Mouse (Mus musculus) MEL (cell line): ENCODE data around the gene Clmp.

Experiments
- CTCF ChIP-seq, 3 experiments: IDR thresholded peaks in 2 of 3; conservative IDR thresholded peaks in 1 of 3; 2 replicates each; pipeline ENCODE4 v1.5.1; 2011 to 2012; ENCODE audit warnings: low read length in 3 of 3, low read depth in 2 of 3, mild to moderate bottlenecking in 2 of 3, improper control_type of control experiment in 1 of 3, inconsistent platforms in 1 of 3, mixed read lengths in 1 of 3, moderate library complexity in 1 of 3; ENCODE audit not compliant: control insufficient read depth in 1 of 3, insufficient read depth in 1 of 3, poor library complexity in 1 of 3, severe bottlenecking in 1 of 3
- EP300 ChIP-seq, 2 experiments: IDR thresholded peaks; 2 replicates each; pipeline ENCODE4 v1.6.1; 2011; ENCODE audit warnings: improper control_type of control experiment in 2 of 2, low read length in 2 of 2, low read depth in 1 of 2, mild to moderate bottlenecking in 1 of 2
- GABPA ChIP-seq: IDR thresholded peaks from 2 replicates; pipeline ENCODE4 v1.6.1; 2012; ENCODE audit warnings: low read depth, mild to moderate bottlenecking, inconsistent platforms, low read length, improper control_type of control experiment, moderate library complexity
- NRF1 ChIP-seq: IDR thresholded peaks from 2 replicates; pipeline ENCODE4 v1.6.1; 2014; ENCODE audit warnings: low read depth, mild to moderate bottlenecking, inconsistent platforms, low read length, improper control_type of control experiment, moderate library complexity; ENCODE audit not compliant: poor library complexity, insufficient read depth, severe bottlenecking
- POLR2A ChIP-seq, 2 experiments: IDR thresholded peaks; 2 replicates each; pipeline ENCODE4 v1.6.1; 2011 to 2012; ENCODE audit warnings: low read length in 2 of 2, mild to moderate bottlenecking in 2 of 2, control low read depth in 1 of 2, improper control_type of control experiment in 1 of 2, low read depth in 1 of 2, moderate library complexity in 1 of 2; ENCODE audit not compliant: control insufficient read depth in 1 of 2, insufficient read depth in 1 of 2, poor library complexity in 1 of 2
- POLR2AphosphoS5 ChIP-seq: IDR thresholded peaks from 2 replicates; pipeline ENCODE4 v1.6.1; 2012; ENCODE audit warnings: low read depth, borderline replicate concordance, mild to moderate bottlenecking, inconsistent platforms, low read length, moderate library complexity, mixed read lengths
- TBP ChIP-seq: IDR thresholded peaks from 2 replicates; pipeline ENCODE4 v1.8.0; 2011; ENCODE audit warnings: low read depth, low read length, improper control_type of control experiment
- UBTF ChIP-seq: IDR thresholded peaks from 2 replicates; pipeline ENCODE4 v1.6.1; 2012; ENCODE audit warnings: low read depth, mild to moderate bottlenecking, inconsistent platforms, low read length, improper control_type of control experiment, moderate library complexity, borderline replicate concordance; ENCODE audit not compliant: insufficient read depth
- USF1 ChIP-seq: IDR thresholded peaks from 2 replicates; pipeline ENCODE4 v1.6.1; 2014; ENCODE audit warnings: low read depth, mild to moderate bottlenecking, inconsistent platforms, low read length, improper control_type of control experiment, moderate library complexity
- USF2 ChIP-seq, 2 experiments: IDR thresholded peaks; 2 replicates each; pipeline ENCODE4 v1.6.1; 2011 to 2012; ENCODE audit warnings: improper control_type of control experiment in 2 of 2, low read length in 2 of 2, borderline replicate concordance in 1 of 2, inconsistent platforms in 1 of 2, low read depth in 1 of 2, mild to moderate bottlenecking in 1 of 2; ENCODE audit not compliant: insufficient read depth in 1 of 2

- TF ChIP-seq USF1 (no peak), TBP (no peak), USF2 (IDR thresholded peaks at IDR 0.05; ENCODE audit: borderline replicate concordance in 1 of 2, insufficient read depth in 1 of 2, low read depth in 1 of 2, low read length in 2 of 2) (no peak), UBTF (no peak), GABPA (no peak), POLR2A (IDR thresholded peaks at IDR 0.05; ENCODE audit: control insufficient read depth in 1 of 2, insufficient read depth in 1 of 2, low read depth in 1 of 2, low read length in 2 of 2, poor library complexity in 1 of 2) (no peak), EP300 (IDR thresholded peaks at IDR 0.05; ENCODE audit: low read depth in 1 of 2, low read length in 2 of 2) (no peak), POLR2AphosphoS5 (no peak), NRF1 (no peak), CTCF (IDR thresholded peaks at IDR 0.05 in 2 of 3, conservative IDR thresholded peaks at IDR 0.05 in 1 of 3; ENCODE audit: control insufficient read depth in 1 of 3, insufficient read depth in 1 of 3, low read depth in 2 of 3, low read length in 3 of 3, poor library complexity in 1 of 3, severe bottlenecking in 1 of 3) (no peak)
These were observed 139.8 kb downstream of the Clmp start for GRCm38 (mm10) chr9:40825601-40826000.
